Mouse (Mus musculus) stomach, embryonic 14.5 days (tissue): ENCODE measurements around the gene Dnaja2. TPM values are rescaled to one million over a fixed set of nuclear protein-coding genes. Genes with fewer than 3 reads are reported as not detected.

Source experiments
- ATAC-seq: fragments of 200-750 bp; cut with Nextera tagmentation; 2 replicates; pipeline ENCODE4 v1.8.0; 2017; ENCODE audit warnings: low read depth, moderate TSS enrichment; ENCODE audit not compliant: insufficient number of reproducible peaks, insufficient read depth, low FRiP score
- H3K27ac ChIP-seq: fragments of 300-500 bp; sonication (generic); 2 replicates; pipeline ENCODE4 v1.5.1; 2014; ENCODE audit warnings: mild to moderate bottlenecking, low read length, moderate library complexity, mixed read lengths
- H3K27me3 ChIP-seq: fragments of 300-500 bp; sonication (generic); 2 replicates; pipeline ENCODE4 v1.6.1; 2014; ENCODE audit warnings: low read length, control low read depth, mixed read lengths; ENCODE audit not compliant: control insufficient read depth, insufficient read depth
- H3K36me3 ChIP-seq: fragments of 300-500 bp; sonication (generic); 2 replicates; pipeline ENCODE4 v1.6.1; 2014; ENCODE audit warnings: mild to moderate bottlenecking, control low read depth, low read length, moderate library complexity, mixed read lengths; ENCODE audit not compliant: control insufficient read depth, insufficient read depth
- H3K4me1 ChIP-seq: fragments of 300-500 bp; sonication (generic); 2 replicates; pipeline ENCODE4 v1.6.1; 2014; ENCODE audit warnings: low read length, control low read depth, mixed read lengths; ENCODE audit not compliant: control insufficient read depth, insufficient read depth
- H3K4me2 ChIP-seq: fragments of 300-500 bp; sonication (generic); replicated peaks from 2 replicates; pipeline ENCODE4 v1.6.1; 2014; ENCODE audit warnings: low read depth, low read length, control low read depth
- H3K4me3 ChIP-seq: fragments of 300-500 bp; sonication (generic); 2 replicates; pipeline ENCODE4 v1.5.1; 2014; ENCODE audit warnings: low read depth, low read length, control low read depth
- H3K9ac ChIP-seq: fragments of 300-500 bp; sonication (generic); replicated peaks from 2 replicates; pipeline ENCODE4 v1.6.1; 2014; ENCODE audit warnings: low read depth, mild to moderate bottlenecking, control low read depth, low read length, moderate library complexity, mixed read lengths
- H3K9me3 ChIP-seq: fragments of 300-500 bp; sonication (generic); 2 replicates; pipeline ENCODE4 v1.6.1; 2016; ENCODE audit warnings: low read depth, low read length, control low read depth; ENCODE audit not compliant: control insufficient read depth
- WGBS: fragments of 180-500 bp; shearing (Covaris S2); extraction: QIAGEN DNeasy Blood & Tissue Kit; methylation state at CpG from one replicate; pipeline ENCODE4 v1.1.7; 2014; 5-methylcytosine and 5-hydroxymethylcytosine counted together
- polyA plus RNA-seq: library from polyadenylated mRNA; unstranded; fragments of >200 nt; fragmentation: Nextera tagmentation; extraction: Ambion mirVana; gene quantifications from 2 replicates; pipeline ENCODE4 v1.2.1, GENCODE M21; 2014

Dnaja2 gene
- polyA plus RNA-seq, 1 experiment from 2014 or later = 151 TPM

GRCm38 (mm10) chr8:85520586-85520985 is 34.6 kb downstream of the Dnaja2 start:
- Histone ChIP-seq H3K4me2 (no peak overlapping the region), H3K9ac (no peak overlapping the region), H3K36me3 (peaks cover 23% of the 10 kb centered on the region; the same call in 1 of the 2 replicates), H3K9me3 (no peaks in the 10 kb centered on the region), H3K27ac (no peak overlapping the region), H3K4me1 (no peaks in the 10 kb centered on the region), H3K4me3 (no peak overlapping the region), H3K27me3 (no peaks in the 10 kb centered on the region)
- WGBS = 93% methylated on average over 4 of the region's 4 CpGs
- no peak for ATAC-seq

GRCm38 (mm10) chr8:85517956-85518355 is 37.2 kb downstream of the Dnaja2 start:
- H3K27me3 ChIP-seq = no peaks in the 10 kb centered on the region
- H3K4me3 ChIP-seq = no peak overlapping the region
- no peak for ATAC-seq
- H3K36me3 ChIP-seq = peaks cover 20% of the 10 kb centered on the region; the same call in 1 of the 2 replicates
- H3K4me1 ChIP-seq = no peaks in the 10 kb centered on the region
- H3K9me3 ChIP-seq = no peaks in the 10 kb centered on the region
- no peak overlapping the region for H3K4me2 ChIP-seq
- 95% methylated on average over 10 of the region's 10 CpGs for WGBS
- no peak overlapping the region for H3K27ac ChIP-seq
- H3K9ac ChIP-seq = no peak overlapping the region

GRCm38 (mm10) chr8:85517336-85517735 is 37.8 kb downstream of the Dnaja2 start:
- peaks cover 20% of the 10 kb centered on the region; the same call in 1 of the 2 replicates for H3K36me3 ChIP-seq
- H3K27ac ChIP-seq = no peak overlapping the region
- 79% methylated on average over 4 of the region's 4 CpGs for WGBS

GRCm38 (mm10) chr8:85515391-85515790 is 39.8 kb downstream of the Dnaja2 start:
- ATAC-seq = no peak
- peaks cover 18% of the 10 kb centered on the region for H3K36me3 ChIP-seq
- H3K4me3 ChIP-seq = no peak overlapping the region
- H3K9me3 ChIP-seq = no peaks in the 10 kb centered on the region
- H3K27me3 ChIP-seq = no peaks in the 10 kb centered on the region
- no peaks in the 10 kb centered on the region for H3K4me1 ChIP-seq
- 74% methylated on average over 7 of the region's 7 CpGs for WGBS
- H3K27ac ChIP-seq = no peak overlapping the region
- no peak overlapping the region for H3K4me2 ChIP-seq
- no peak overlapping the region for H3K9ac ChIP-seq

More at GRCm38 (mm10) chr8:85517336-85517735, 37.8 kb downstream of the Dnaja2 start:
- H3K27me3 ChIP-seq = no peaks in the 10 kb centered on the region
- H3K4me1 ChIP-seq = no peaks in the 10 kb centered on the region
- H3K4me3 ChIP-seq = no peak overlapping the region
- no peak overlapping the region for H3K4me2 ChIP-seq
- H3K9me3 ChIP-seq = no peaks in the 10 kb centered on the region
- no peak for ATAC-seq
- no peak overlapping the region for H3K9ac ChIP-seq

- ATAC-seq = no peak
- Histone ChIP-seq H3K9ac (no peak overlapping the region), H3K4me1 (no peaks in the 10 kb centered on the region), H3K9me3 (no peaks in the 10 kb centered on the region), H3K4me3 (no peak overlapping the region), H3K4me2 (no peak overlapping the region), H3K36me3 (peaks cover 12% of the 10 kb centered on the region), H3K27ac (no peak overlapping the region), H3K27me3 (no peaks in the 10 kb centered on the region)
- 79% methylated on average over 4 of the region's 4 CpGs for WGBS
Observed at GRCm38 (mm10) chr8:85513283-85513682, 41.9 kb downstream of the Dnaja2 start.

GRCm38 (mm10) chr8:85512234-85512633 is 42.9 kb downstream of the Dnaja2 start:
- H3K9ac ChIP-seq = no peak overlapping the region
- H3K27me3 ChIP-seq = no peaks in the 10 kb centered on the region
- no peak overlapping the region for H3K4me3 ChIP-seq
- H3K4me1 ChIP-seq = no peaks in the 10 kb centered on the region
- no peak for ATAC-seq
- H3K9me3 ChIP-seq = no peaks in the 10 kb centered on the region
- no peak overlapping the region for H3K27ac ChIP-seq
- no peak overlapping the region for H3K4me2 ChIP-seq
- peaks cover 15% of the 10 kb centered on the region for H3K36me3 ChIP-seq
- 93% methylated on average over 8 of the region's 8 CpGs for WGBS

- WGBS = 85% methylated on average over 4 of the region's 4 CpGs
- Histone ChIP-seq H3K27me3 (no peaks in the 10 kb centered on the region), H3K9ac (no peak overlapping the region), H3K9me3 (no peaks in the 10 kb centered on the region), H3K4me3 (no peak overlapping the region), H3K4me2 (no peak overlapping the region), H3K4me1 (no peaks in the 10 kb centered on the region), H3K27ac (no peak overlapping the region), H3K36me3 (peaks cover 9% of the 10 kb centered on the region)
- no peak for ATAC-seq
Observed at GRCm38 (mm10) chr8:85508661-85509060, 46.5 kb downstream of the Dnaja2 start.

GRCm38 (mm10) chr8:85506620-85507019 is 48.5 kb downstream of the Dnaja2 start:
- WGBS = 87% methylated on average over 4 of the region's 4 CpGs
- no peak overlapping the region for H3K4me2 ChIP-seq
- H3K4me1 ChIP-seq = no peaks in the 10 kb centered on the region
- no peaks in the 10 kb centered on the region for H3K27me3 ChIP-seq
- no peak for ATAC-seq
- H3K36me3 ChIP-seq = peaks cover 9% of the 10 kb centered on the region; the same call in 1 of the 2 replicates
- no peak overlapping the region for H3K9ac ChIP-seq
- no peak overlapping the region for H3K27ac ChIP-seq
- no peaks in the 10 kb centered on the region for H3K9me3 ChIP-seq
- H3K4me3 ChIP-seq = no peak overlapping the region

- H3K9me3 ChIP-seq = no peaks in the 10 kb centered on the region
- ATAC-seq = no peak
- 0 out of 2 replicates have a peak, but pooled peaks cover 7% of the 10 kb centered on the region for H3K4me1 ChIP-seq
- no peaks in the 10 kb centered on the region for H3K27me3 ChIP-seq
- H3K4me2 ChIP-seq = no peak overlapping the region
- peaks cover 6% of the 10 kb centered on the region; the same call in 1 of the 2 replicates for H3K36me3 ChIP-seq
- 83% methylated on average over 6 of the region's 6 CpGs for WGBS
- H3K27ac ChIP-seq = no peak overlapping the region
- no peak overlapping the region for H3K4me3 ChIP-seq
- H3K9ac ChIP-seq = no peak overlapping the region
Observed at GRCm38 (mm10) chr8:85504704-85505103, 50.4 kb downstream of the Dnaja2 start.
